Mouse (Mus musculus): ENCODE measurements around the gene Gm49369.

- TF ChIP-seq CTCF (IDR thresholded peaks at IDR 0.05; ENCODE audit: borderline replicate concordance, insufficient read depth, low read depth, low read length), result no peak
- no peak for TF ChIP-seq POLR2A (IDR thresholded peaks at IDR 0.05; ENCODE audit: borderline replicate concordance, insufficient read depth, low read length)
Measured at GRCm38 (mm10) chr7:142354661-142355233, 27.7 kb downstream of the Gm49369 start.

Data from cerebellum, adult 2 months (tissue).